Comparison of ENCODE assay signal across 8 mouse cellular contexts in the genomic region with DNA sequence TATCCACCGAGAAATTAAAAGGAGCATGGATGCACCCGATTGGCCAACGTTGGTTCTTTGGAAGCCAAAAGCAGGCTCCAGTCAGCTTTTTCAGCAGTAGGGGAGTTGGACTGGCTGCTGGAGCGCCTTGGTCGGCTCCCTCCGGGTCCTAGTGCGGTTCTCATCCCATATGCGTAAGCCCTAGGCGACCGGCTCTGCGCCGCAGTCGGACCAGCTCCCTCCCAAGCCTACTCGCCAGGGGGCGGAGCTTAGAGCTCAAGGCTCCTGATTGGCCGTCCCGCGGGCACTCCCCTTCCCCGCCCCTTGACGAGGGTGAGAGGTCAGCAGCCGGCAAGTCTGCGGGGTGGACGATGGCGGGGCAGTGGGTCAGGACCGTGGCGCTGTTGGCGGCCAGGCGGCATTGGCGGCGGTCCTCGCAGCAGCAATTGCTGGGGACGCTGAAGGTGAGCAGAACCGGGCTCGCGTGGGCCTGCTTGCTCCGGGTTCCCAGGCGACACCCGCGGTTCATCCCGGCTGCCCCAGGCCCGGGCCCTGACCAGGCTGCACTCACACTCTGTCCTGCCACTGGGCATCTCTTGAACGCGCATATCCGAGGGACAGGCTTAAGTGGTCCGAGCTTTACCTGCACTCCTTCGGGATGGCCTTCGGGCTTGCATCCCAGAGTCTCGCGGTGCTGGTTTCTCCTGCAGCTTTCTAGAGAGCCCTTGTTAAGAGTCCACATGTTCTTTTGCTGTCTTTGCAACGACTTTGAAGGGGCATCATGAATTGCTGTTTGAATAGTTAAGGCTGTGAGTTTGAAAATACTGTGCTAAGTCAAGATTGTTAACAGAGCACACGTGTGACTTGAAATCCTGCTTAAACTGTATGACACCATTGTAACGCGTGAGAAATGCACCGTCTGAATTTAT. TPM values are rescaled to one million over a fixed set of nuclear protein-coding genes. Genes with fewer than 3 reads are reported as not detected.
DNase-seq lines count a peak whose midpoint lies in the region; ATAC-seq and TF ChIP-seq lines count a peak whose summit lies in the region.

TSS of gene Pcca (plus strand) at position 308 of the 908 bp plus-strand sequence.

- H3K36me3 ChIP-seq in embryonic facial prominence, embryonic 15.5 days, result no peaks in the 10 kb centered on the region
- H3K36me3 ChIP-seq in kidney, embryonic 14.5 days (ENCODE audit: control insufficient read depth, insufficient read depth, low read length), result no peaks in the 10 kb centered on the region
- no peaks in the 10 kb centered on the region for H3K36me3 ChIP-seq in limb, embryonic 15.5 days

- TF ChIP-seq POLR2A in bone marrow, adult 2 months (IDR thresholded peaks at IDR 0.05; ENCODE audit: borderline replicate concordance, control insufficient read depth, low read depth, low read length), result peak; percentile 45; the same call in 1 of the 2 replicates

- H3K4me2 ChIP-seq in embryonic facial prominence, embryonic 15.5 days (replicated peaks), result peak within 1 kb of the TSS; percentile 72
- H3K4me2 ChIP-seq in kidney, embryonic 14.5 days (replicated peaks; ENCODE audit: low read depth, low read length), result peak within 1 kb of the TSS; percentile 68
- H3K4me2 ChIP-seq in limb, embryonic 15.5 days, result peak within 1 kb of the TSS; percentile 69

- peak; percentile 98 for ATAC-seq in embryonic facial prominence, embryonic 15.5 days (ENCODE audit: insufficient number of reproducible peaks, low FRiP score, low TSS enrichment, low read depth)
- peak; percentile 100 for ATAC-seq in kidney, embryonic 14.5 days (ENCODE audit: low FRiP score, low TSS enrichment)
- peak; percentile 96 for ATAC-seq in limb, embryonic 15.5 days (ENCODE audit: insufficient number of reproducible peaks, low FRiP score, low TSS enrichment, low read depth)

- peak within 1 kb of the TSS; percentile 59 for H3K9ac ChIP-seq in embryonic facial prominence, embryonic 15.5 days
- H3K9ac ChIP-seq in kidney, embryonic 14.5 days (ENCODE audit: low read depth, low read length), result peak within 1 kb of the TSS; percentile 58
- H3K9ac ChIP-seq in limb, embryonic 15.5 days, result peak within 1 kb of the TSS; percentile 50

- 2% methylated on average over 54 of the region's 54 CpGs for WGBS in bone marrow, adult 2 months
- WGBS in embryonic facial prominence, embryonic 15.5 days, result 1% methylated on average over 54 of the region's 54 CpGs
- WGBS in kidney, embryonic 14.5 days, result 3% methylated on average over 54 of the region's 54 CpGs
- 2% methylated on average over 54 of the region's 54 CpGs for WGBS in limb, embryonic 15.5 days

- H3K9me3 ChIP-seq in embryonic facial prominence, embryonic 15.5 days (replicated peaks), result no peaks in the 10 kb centered on the region
- no peaks in the 10 kb centered on the region for H3K9me3 ChIP-seq in kidney, embryonic 14.5 days (ENCODE audit: control insufficient read depth, low read length)
- H3K9me3 ChIP-seq in limb, embryonic 15.5 days, result no peaks in the 10 kb centered on the region

- no peaks in the 10 kb centered on the region for H3K27me3 ChIP-seq in embryonic facial prominence, embryonic 15.5 days
- H3K27me3 ChIP-seq in kidney, embryonic 14.5 days (ENCODE audit: control insufficient read depth, insufficient read depth, low read length), result no peaks in the 10 kb centered on the region
- H3K27me3 ChIP-seq in limb, embryonic 15.5 days, result no peaks in the 10 kb centered on the region

- no peak within 1 kb of the TSS; the same call in 1 of the 2 replicates for H3K27ac ChIP-seq in bone marrow, adult 2 months (ENCODE audit: control insufficient read depth, insufficient read depth, low read depth, low read length, poor library complexity)
- H3K27ac ChIP-seq in embryonic facial prominence, embryonic 15.5 days (replicated peaks), result peak within 1 kb of the TSS; percentile 68; the same call in 1 of the 2 replicates
- peak within 1 kb of the TSS; percentile 18; the same call in 1 of the 2 replicates for H3K27ac ChIP-seq in kidney, embryonic 14.5 days (ENCODE audit: low read depth, low read length)
- peak within 1 kb of the TSS; percentile 40; the same call in 1 of the 2 replicates for H3K27ac ChIP-seq in limb, embryonic 15.5 days

- TF ChIP-seq CTCF in bone marrow, adult 2 months (IDR thresholded peaks at IDR 0.05; ENCODE audit: control insufficient read depth, insufficient read depth, low read length), result no peak

- no peaks in the 10 kb centered on the region; the same call in 1 of the 2 replicates for H3K4me1 ChIP-seq in bone marrow, adult 2 months (ENCODE audit: control insufficient read depth, insufficient read depth, low read length)
- peaks cover 6% of the 10 kb centered on the region; the same call in 1 of the 2 replicates for H3K4me1 ChIP-seq in embryonic facial prominence, embryonic 15.5 days
- no peaks in the 10 kb centered on the region for H3K4me1 ChIP-seq in kidney, embryonic 14.5 days (ENCODE audit: control insufficient read depth, insufficient read depth, low read length)
- peaks cover 5% of the 10 kb centered on the region; the same call in 1 of the 2 replicates for H3K4me1 ChIP-seq in limb, embryonic 15.5 days

- peak within 1 kb of the TSS; percentile 90 for H3K4me3 ChIP-seq in bone marrow, adult 2 months (replicated peaks; ENCODE audit: control insufficient read depth, low read depth, low read length)
- peak within 1 kb of the TSS; percentile 74 for H3K4me3 ChIP-seq in embryonic facial prominence, embryonic 15.5 days (replicated peaks)
- H3K4me3 ChIP-seq in kidney, embryonic 14.5 days (ENCODE audit: low read length), result peak within 1 kb of the TSS; percentile 68
- peak within 1 kb of the TSS; percentile 68 for H3K4me3 ChIP-seq in limb, embryonic 15.5 days

- DNase-seq in 3T3-L1 (ENCODE audit: low read depth, low spot score), result peak; percentile 98
- DNase-seq in heart, adult 9 months (ENCODE audit: low spot score in 2 of 2), result peak; percentile 98
- peak; percentile 88 to 93 for DNase-seq in monocyte, adult 2 months (ENCODE audit: low read depth in 1 of 2, low spot score in 2 of 2)
- DNase-seq in spleen, postnatal 36 days (ENCODE audit: low spot score in 2 of 2), result peak; percentile 94 to 95

RNA-seq across cellular contexts. Expression of gene Pcca, which starts in this region (rescaled TPM):
- 7.7 and 24.8 TPM in 2 replicates for polyA plus RNA-seq in bone marrow, adult 2 months (2011; ENCODE audit: insufficient read depth, insufficient read length, low replicate concordance, missing spikeins)
- 20.3 and 22.0 TPM in 2 replicates for polyA plus RNA-seq in embryonic facial prominence, embryonic 15.5 days (2015; fragmentation: Nextera tagmentation; extraction: Ambion mirVana)
- polyA plus RNA-seq in kidney, embryonic 14.5 days (2014; fragmentation: Nextera tagmentation; extraction: Ambion mirVana), result 15.3 and 20.5 TPM in 2 replicates
- polyA plus RNA-seq in limb, embryonic 15.5 days (2015; fragmentation: Nextera tagmentation; extraction: Ambion mirVana), result 13.3 and 14.8 TPM in 2 replicates
